Mouse (Mus musculus): ENCODE results near the gene Tas2r134. TPM values are rescaled to one million over a fixed set of nuclear protein-coding genes. Genes with fewer than 3 reads are reported as not detected.

Gene Tas2r134
- polyA plus RNA-seq, 1 experiment = not detected

- no peaks in the 10 kb centered on the region for H3K4me1 ChIP-seq (ENCODE audit: control insufficient read depth, insufficient read depth, low read length)
- H3K4me3 ChIP-seq (ENCODE audit: low read depth, low read length) = no peak overlapping the region
- no peak overlapping the region for H3K27ac ChIP-seq (ENCODE audit: insufficient read depth, low read length)
- TF ChIP-seq POLR2A (IDR thresholded peaks at IDR 0.05; ENCODE audit: insufficient read depth, low read length) = no peak
- TF ChIP-seq CTCF (IDR thresholded peaks at IDR 0.05; ENCODE audit: low read depth, low read length) = no peak
- TF ChIP-seq EP300 (IDR thresholded peaks at IDR 0.05; ENCODE audit: insufficient read depth, low read depth, low read length) = no peak
- H3K9me3 ChIP-seq (replicated peaks; ENCODE audit: control insufficient read depth, insufficient read depth, low read length, poor library complexity, severe bottlenecking) = no peaks in the 10 kb centered on the region
- H3K9ac ChIP-seq (ENCODE audit: low read depth, poor library complexity, severe bottlenecking) = no peak overlapping the region
- H3K36me3 ChIP-seq (ENCODE audit: control insufficient read depth, insufficient read depth, low read length, poor library complexity, severe bottlenecking) = no peaks in the 10 kb centered on the region
- H3K27me3 ChIP-seq (ENCODE audit: control insufficient read depth, insufficient read depth, low read length, poor library complexity, severe bottlenecking) = no peaks in the 10 kb centered on the region
Observed at GRCm38 (mm10) chr2:51590308-51590707, 37.0 kb upstream of the Tas2r134 start.

GRCm38 (mm10) chr2:51592157-51592556 is 35.2 kb upstream of the Tas2r134 start:
- TF ChIP-seq EP300 (IDR thresholded peaks at IDR 0.05; ENCODE audit: insufficient read depth, low read depth, low read length) = no peak
- TF ChIP-seq POLR2A (IDR thresholded peaks at IDR 0.05; ENCODE audit: insufficient read depth, low read length) = no peak
- TF ChIP-seq CTCF (IDR thresholded peaks at IDR 0.05; ENCODE audit: low read depth, low read length) = no peak
- no peaks in the 10 kb centered on the region for H3K4me1 ChIP-seq (ENCODE audit: control insufficient read depth, insufficient read depth, low read length)

GRCm38 (mm10) chr2:51599473-51600201 is 27.7 kb upstream of the Tas2r134 start:
- Histone ChIP-seq H3K9ac (ENCODE audit: low read depth, poor library complexity, severe bottlenecking) (no peak overlapping the region), H3K9me3 (replicated peaks; ENCODE audit: control insufficient read depth, insufficient read depth, low read length, poor library complexity, severe bottlenecking) (no peaks in the 10 kb centered on the region), H3K4me3 (ENCODE audit: low read depth, low read length) (no peak overlapping the region), H3K27ac (ENCODE audit: insufficient read depth, low read length) (no peak overlapping the region), H3K36me3 (ENCODE audit: control insufficient read depth, insufficient read depth, low read length, poor library complexity, severe bottlenecking) (no peaks in the 10 kb centered on the region), H3K27me3 (ENCODE audit: control insufficient read depth, insufficient read depth, low read length, poor library complexity, severe bottlenecking) (no peaks in the 10 kb centered on the region), H3K4me1 (ENCODE audit: control insufficient read depth, insufficient read depth, low read length) (no peaks in the 10 kb centered on the region)
- TF ChIP-seq CTCF (IDR thresholded peaks at IDR 0.05; ENCODE audit: low read depth, low read length) (no peak), POLR2A (IDR thresholded peaks at IDR 0.05; ENCODE audit: insufficient read depth, low read length) (no peak), EP300 (IDR thresholded peaks at IDR 0.05; ENCODE audit: insufficient read depth, low read depth, low read length) (no peak)

More at GRCm38 (mm10) chr2:51592157-51592556, 35.2 kb upstream of the Tas2r134 start:
- Histone ChIP-seq H3K4me3 (ENCODE audit: low read depth, low read length) (no peak overlapping the region), H3K36me3 (ENCODE audit: control insufficient read depth, insufficient read depth, low read length, poor library complexity, severe bottlenecking) (no peaks in the 10 kb centered on the region), H3K9ac (ENCODE audit: low read depth, poor library complexity, severe bottlenecking) (no peak overlapping the region), H3K27ac (ENCODE audit: insufficient read depth, low read length) (no peak overlapping the region), H3K27me3 (ENCODE audit: control insufficient read depth, insufficient read depth, low read length, poor library complexity, severe bottlenecking) (no peaks in the 10 kb centered on the region), H3K9me3 (replicated peaks; ENCODE audit: control insufficient read depth, insufficient read depth, low read length, poor library complexity, severe bottlenecking) (no peaks in the 10 kb centered on the region)

GRCm38 (mm10) chr2:51600202-51600487 is 27.2 kb upstream of the Tas2r134 start:
- H3K9me3 ChIP-seq (replicated peaks; ENCODE audit: control insufficient read depth, insufficient read depth, low read length, poor library complexity, severe bottlenecking) = no peaks in the 10 kb centered on the region
- H3K4me1 ChIP-seq (ENCODE audit: control insufficient read depth, insufficient read depth, low read length) = no peaks in the 10 kb centered on the region
- no peaks in the 10 kb centered on the region for H3K36me3 ChIP-seq (ENCODE audit: control insufficient read depth, insufficient read depth, low read length, poor library complexity, severe bottlenecking)
- H3K27me3 ChIP-seq (ENCODE audit: control insufficient read depth, insufficient read depth, low read length, poor library complexity, severe bottlenecking) = no peaks in the 10 kb centered on the region
- TF ChIP-seq EP300 (IDR thresholded peaks at IDR 0.05; ENCODE audit: insufficient read depth, low read depth, low read length) = no peak
- TF ChIP-seq POLR2A (IDR thresholded peaks at IDR 0.05; ENCODE audit: insufficient read depth, low read length) = no peak
- TF ChIP-seq CTCF (IDR thresholded peaks at IDR 0.05; ENCODE audit: low read depth, low read length) = no peak
- H3K27ac ChIP-seq (ENCODE audit: insufficient read depth, low read length) = no peak overlapping the region
- H3K9ac ChIP-seq (ENCODE audit: low read depth, poor library complexity, severe bottlenecking) = no peak overlapping the region
- no peak overlapping the region for H3K4me3 ChIP-seq (ENCODE audit: low read depth, low read length)

- Histone ChIP-seq H3K9me3 (replicated peaks; ENCODE audit: control insufficient read depth, insufficient read depth, low read length, poor library complexity, severe bottlenecking) (no peaks in the 10 kb centered on the region), H3K27ac (ENCODE audit: insufficient read depth, low read length) (no peak overlapping the region), H3K27me3 (ENCODE audit: control insufficient read depth, insufficient read depth, low read length, poor library complexity, severe bottlenecking) (no peaks in the 10 kb centered on the region), H3K9ac (ENCODE audit: low read depth, poor library complexity, severe bottlenecking) (no peak overlapping the region), H3K4me1 (ENCODE audit: control insufficient read depth, insufficient read depth, low read length) (no peaks in the 10 kb centered on the region), H3K36me3 (ENCODE audit: control insufficient read depth, insufficient read depth, low read length, poor library complexity, severe bottlenecking) (no peaks in the 10 kb centered on the region), H3K4me3 (ENCODE audit: low read depth, low read length) (no peak overlapping the region)
- TF ChIP-seq POLR2A (IDR thresholded peaks at IDR 0.05; ENCODE audit: insufficient read depth, low read length) (no peak), CTCF (IDR thresholded peaks at IDR 0.05; ENCODE audit: low read depth, low read length) (no peak), EP300 (IDR thresholded peaks at IDR 0.05; ENCODE audit: insufficient read depth, low read depth, low read length) (no peak)
Observed at GRCm38 (mm10) chr2:51600873-51601272, 26.4 kb upstream of the Tas2r134 start.

- no peaks in the 10 kb centered on the region for H3K27me3 ChIP-seq (ENCODE audit: control insufficient read depth, insufficient read depth, low read length, poor library complexity, severe bottlenecking)
- no peaks in the 10 kb centered on the region for H3K4me1 ChIP-seq (ENCODE audit: control insufficient read depth, insufficient read depth, low read length)
- H3K9me3 ChIP-seq (replicated peaks; ENCODE audit: control insufficient read depth, insufficient read depth, low read length, poor library complexity, severe bottlenecking) = no peaks in the 10 kb centered on the region
- no peak overlapping the region for H3K4me3 ChIP-seq (ENCODE audit: low read depth, low read length)
- H3K36me3 ChIP-seq (ENCODE audit: control insufficient read depth, insufficient read depth, low read length, poor library complexity, severe bottlenecking) = no peaks in the 10 kb centered on the region
- H3K9ac ChIP-seq (ENCODE audit: low read depth, poor library complexity, severe bottlenecking) = no peak overlapping the region
- TF ChIP-seq CTCF (IDR thresholded peaks at IDR 0.05; ENCODE audit: low read depth, low read length) = no peak
- TF ChIP-seq EP300 (IDR thresholded peaks at IDR 0.05; ENCODE audit: insufficient read depth, low read depth, low read length) = no peak
- TF ChIP-seq POLR2A (IDR thresholded peaks at IDR 0.05; ENCODE audit: insufficient read depth, low read length) = no peak
- no peak overlapping the region for H3K27ac ChIP-seq (ENCODE audit: insufficient read depth, low read length)
Observed at GRCm38 (mm10) chr2:51610305-51610704, 17.0 kb upstream of the Tas2r134 start.

Data from ES-Bruce4 (cell line).